Mouse (Mus musculus) ovary, postnatal 10 days (tissue): ENCODE data around the gene Cog2.

ENCODE experiments used
- DNase-seq: peaks from one replicate; pipeline ENCODE4 v3.0.0; 2022; ENCODE audit warnings: low spot score

Cog2 gene

DNA sequence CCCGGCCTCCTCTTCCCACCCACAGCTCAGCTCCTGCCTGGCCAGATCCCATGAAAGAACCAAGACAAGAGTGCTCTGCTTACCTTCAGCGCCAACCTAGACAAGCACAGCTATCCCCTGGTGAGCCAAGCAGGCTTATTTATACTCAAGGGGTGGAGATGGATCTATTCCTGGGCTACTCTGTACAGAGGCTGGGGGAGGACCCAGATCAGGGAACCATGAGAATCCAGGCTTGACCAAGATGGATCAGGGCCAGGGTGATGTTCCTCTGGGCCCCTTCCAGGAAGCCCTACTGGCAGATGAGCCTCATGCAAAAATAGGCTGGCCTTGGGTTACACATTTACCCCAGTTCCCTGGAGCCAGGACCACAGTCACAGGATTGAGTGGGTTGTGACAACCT lies 49.0 kb downstream of the Cog2 start, which contains the start of gene Agt:
Gene Agt (minus strand): TSS at position 114 of the 400 bp plus-strand sequence.
- no peak for DNase-seq

DNA sequence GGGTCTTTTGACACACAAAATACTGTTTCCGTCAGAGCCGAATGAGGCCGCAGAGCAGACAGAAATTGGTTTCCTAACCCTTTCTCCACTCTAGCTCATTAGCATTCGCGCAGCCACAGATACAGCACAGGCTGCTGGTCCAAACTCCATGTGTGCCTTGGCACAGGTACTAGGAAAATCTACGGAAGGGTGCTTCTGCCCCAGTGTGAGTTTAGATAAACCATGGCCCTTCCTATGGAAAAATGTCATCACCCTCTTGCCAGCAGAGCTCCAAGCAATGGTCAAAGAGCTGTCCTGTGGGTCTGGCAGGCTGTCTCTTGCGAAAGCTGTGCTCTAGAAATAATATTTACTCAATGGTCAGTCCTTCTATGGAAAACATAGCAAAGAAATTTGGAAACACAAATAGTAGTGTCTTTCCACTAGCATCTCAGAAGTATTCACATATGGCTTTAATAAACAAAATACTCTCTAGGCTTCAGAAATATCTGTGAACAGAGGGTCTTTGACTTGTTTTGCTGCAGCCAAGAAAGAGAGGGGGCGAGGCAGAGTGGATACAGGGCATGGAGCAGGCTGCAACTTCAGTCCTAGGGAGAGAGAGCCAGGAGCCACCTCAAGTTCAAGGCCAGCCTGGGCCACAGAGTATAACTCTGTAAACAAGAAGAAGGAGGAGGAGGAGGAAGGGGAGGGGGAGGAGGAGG lies 51.3 kb downstream of the Cog2 start:
- DNase-seq, result no peak

DNA sequence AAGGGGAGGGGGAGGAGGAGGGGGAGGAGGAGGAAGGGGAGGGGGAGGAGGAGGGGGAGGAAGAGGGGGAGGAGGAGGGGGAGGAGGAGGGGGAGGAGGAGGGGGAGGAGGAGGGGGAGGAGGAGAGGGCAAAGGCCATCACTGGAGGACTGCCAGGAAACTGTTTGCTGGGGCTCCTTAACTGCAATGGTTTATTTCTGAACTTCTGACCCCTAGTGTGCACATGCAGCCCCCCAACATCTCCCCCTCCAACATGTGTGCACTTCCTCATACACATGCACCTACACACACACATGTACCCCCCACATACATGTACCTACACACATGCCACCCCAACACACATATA lies 51.8 kb downstream of the Cog2 start:
- DNase-seq, result no peak

DNA sequence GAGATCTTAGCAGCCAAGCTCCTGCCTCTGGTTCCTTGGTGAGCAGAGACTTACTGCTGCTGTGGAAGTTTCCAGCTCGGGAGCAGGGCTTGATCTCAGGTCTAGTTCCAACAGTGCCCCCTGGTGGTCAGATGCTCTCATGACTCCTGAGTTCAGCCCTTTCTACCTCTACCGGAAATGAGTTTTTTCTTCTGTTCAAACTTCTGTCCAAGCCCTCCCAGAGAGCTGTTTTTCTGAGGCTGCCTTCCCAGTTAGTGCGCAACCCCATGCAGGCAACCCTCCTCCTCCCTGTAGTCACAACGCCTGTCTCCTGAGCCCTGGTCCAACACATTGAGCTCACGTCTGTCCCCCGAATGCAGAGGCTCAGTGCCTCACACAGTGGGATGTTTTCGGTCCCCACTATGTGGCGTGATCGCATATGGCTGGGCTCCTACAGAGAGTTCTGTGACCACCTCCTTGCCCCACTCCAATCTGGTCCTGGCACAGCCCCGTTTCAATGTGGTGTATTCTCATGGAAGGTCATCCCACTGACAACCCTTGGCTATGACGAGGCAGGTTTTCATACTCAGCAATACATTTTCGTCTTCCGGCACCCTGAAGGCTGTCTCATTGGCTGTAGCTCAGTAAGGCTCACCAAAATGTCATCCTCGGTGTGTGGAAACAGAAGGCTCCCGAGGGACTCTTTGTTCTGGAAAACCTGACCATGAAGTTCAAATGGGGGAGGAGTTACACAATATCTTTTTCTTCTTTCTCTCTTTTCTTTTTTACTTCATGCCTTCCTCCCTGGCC lies 53.2 kb downstream of the Cog2 start:
- DNase-seq, result peak; percentile 81

DNA sequence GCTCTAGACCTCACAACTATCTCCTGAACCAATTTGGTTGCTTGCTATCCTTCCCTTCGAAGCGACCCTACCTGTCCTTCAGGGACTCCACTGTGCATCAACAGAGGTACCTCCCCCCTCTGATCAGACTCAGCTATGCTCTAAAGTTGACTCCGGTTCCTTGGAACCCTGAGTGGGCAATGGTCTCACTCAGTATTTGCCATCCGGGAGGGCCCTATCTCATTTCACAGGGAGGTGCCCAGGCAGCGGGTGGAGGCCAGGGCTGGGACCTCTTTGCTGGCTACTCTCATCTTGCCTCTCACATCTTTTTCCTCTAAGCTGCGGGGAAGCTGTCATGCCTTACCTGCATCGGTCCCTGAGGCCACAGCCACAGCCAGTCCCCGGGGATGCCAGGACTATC lies 55.2 kb downstream of the Cog2 start, which contains the start of gene Capn9:
Gene Capn9 (plus strand): TSS at position 301 of the 400 bp plus-strand sequence.
- DNase-seq, result no peak

DNA sequence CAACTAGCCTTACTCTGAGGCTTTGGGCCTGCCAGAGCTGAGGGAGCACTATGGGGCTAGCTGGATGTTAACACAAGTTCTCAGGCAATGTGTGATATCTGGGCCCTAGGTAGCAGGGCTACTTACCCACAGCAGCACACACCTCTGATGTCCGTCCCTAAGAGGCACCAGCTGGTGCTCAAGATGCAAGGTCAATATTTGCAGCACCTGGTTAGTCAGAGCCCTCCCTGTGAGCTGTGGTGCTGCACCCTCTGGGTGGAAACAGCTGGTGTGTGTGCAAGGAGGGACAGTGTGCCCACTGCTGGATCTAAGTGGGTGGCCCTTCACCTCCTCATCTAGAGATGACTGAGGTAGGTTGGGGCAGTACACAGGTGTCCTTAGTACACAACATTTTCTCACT lies 56.2 kb downstream of the Cog2 start:
- no peak for DNase-seq

DNA sequence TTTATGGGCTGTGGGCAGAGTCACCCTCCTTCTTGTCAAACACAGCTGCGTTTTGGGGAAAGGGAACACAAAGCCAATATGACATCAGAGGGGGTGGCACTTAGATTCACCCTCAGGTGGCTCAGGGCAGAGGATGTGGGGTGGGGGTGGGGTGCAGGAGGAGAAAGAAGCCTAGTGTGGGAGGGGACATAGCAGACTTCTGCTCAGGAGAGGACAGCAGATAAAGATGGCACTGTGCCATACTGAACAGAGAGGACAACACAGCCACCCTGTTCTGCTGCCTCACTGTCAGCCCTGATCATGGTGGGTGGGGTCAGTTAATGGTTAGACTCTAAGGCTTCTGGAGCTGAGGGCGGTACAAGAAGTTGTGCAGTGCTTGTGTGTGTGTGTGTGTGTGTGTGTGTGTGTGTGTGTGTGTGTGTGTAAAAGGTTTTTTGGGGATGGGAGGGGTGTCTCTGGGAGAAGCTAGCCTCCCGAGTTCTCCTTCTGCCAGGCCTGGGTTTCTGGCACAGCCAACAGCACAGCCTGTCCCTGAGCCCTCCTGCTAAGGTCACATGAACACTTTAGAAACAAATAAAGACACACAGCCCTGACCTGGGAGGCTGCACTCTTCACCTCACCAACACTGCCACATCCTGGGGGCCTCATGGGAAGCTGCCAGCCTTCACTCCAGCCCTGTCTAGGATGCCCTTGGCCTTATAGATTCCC lies 65.3 kb downstream of the Cog2 start:
- no peak for DNase-seq

DNA sequence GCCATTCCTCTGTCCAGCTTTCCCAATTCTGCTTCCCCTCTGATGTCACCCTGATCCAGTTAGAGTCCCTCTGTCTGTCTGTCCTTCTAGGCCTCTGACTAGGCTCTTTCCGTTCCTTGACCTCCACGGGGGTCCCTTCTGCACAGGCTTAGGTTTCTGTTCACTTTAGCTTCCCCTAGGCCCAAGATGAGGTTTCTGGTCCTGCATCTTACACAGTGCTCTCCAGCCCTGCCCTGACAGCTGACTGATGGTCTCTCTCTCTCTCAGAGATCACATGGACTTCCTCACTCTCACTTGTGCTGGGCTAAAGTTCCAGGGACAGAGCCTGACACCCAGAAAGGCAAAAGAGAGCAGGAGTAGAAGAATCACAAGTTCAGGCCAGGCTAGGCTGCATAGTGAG lies 66.0 kb downstream of the Cog2 start:
- DNase-seq, result no peak

DNA sequence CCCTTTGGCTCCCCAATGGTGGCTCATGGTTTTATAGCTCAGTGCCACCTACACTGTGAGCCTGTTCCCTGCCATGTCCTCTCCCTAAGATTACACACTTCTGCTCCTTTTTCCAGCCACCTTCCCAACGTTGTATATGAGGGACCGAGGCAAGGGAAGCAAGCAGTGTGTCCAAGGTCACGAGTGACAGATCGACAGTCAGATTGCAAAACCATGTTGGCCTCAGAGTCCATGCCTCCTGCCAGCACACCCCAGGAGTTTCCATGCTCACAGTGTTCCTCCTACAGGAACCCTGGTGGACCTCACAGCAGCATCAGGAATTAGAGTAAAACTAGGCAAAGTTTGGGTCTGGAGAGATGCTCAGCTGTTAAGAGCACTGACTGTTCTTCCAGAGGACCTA lies 68.8 kb downstream of the Cog2 start:
- no peak for DNase-seq
